Mouse (Mus musculus) frontal cortex, postnatal 36 days (tissue): Measurements from ENCODE around the gene Ocrl.

ENCODE experiments used
- DNase-seq, 2 experiments: peaks; one replicate each; pipeline ENCODE4 v3.0.0; 2022; ENCODE audit warnings: low spot score in 2 of 2

Ocrl gene

GRCm38 (mm10) chrX:47977078-47977477 lies 64.9 kb downstream of the Ocrl start:
- DNase-seq, result no peak

- peak; percentile 39 to 74 for DNase-seq
These were observed 72.9 kb downstream of the Ocrl start for GRCm38 (mm10) chrX:47985000-47985619.

- DNase-seq, result no peak
These were observed 75.8 kb downstream of the Ocrl start for GRCm38 (mm10) chrX:47988024-47988423.

GRCm38 (mm10) chrX:47992606-47993005 lies 80.4 kb downstream of the Ocrl start:
- peak; percentile 66 to 71 for DNase-seq

GRCm38 (mm10) chrX:47998412-47998811 lies 86.2 kb downstream of the Ocrl start:
- DNase-seq, result no peak

GRCm38 (mm10) chrX:48001151-48001550 lies 89.0 kb downstream of the Ocrl start:
- no peak for DNase-seq

GRCm38 (mm10) chrX:48004786-48005185 lies 92.6 kb downstream of the Ocrl start:
- DNase-seq, result no peak

- no peak for DNase-seq
These were observed 93.9 kb downstream of the Ocrl start for GRCm38 (mm10) chrX:48006062-48006461.

GRCm38 (mm10) chrX:48011656-48012055 lies 99.5 kb downstream of the Ocrl start:
- DNase-seq, result no peak
